Comparison of ENCODE assay signal across 7 mouse cellular contexts in genomic region chrX:105928861-105929477, GRCm38 (mm10). TPM values are rescaled to one million over a fixed set of nuclear protein-coding genes. Genes with fewer than 3 reads are reported as not detected.
DNase-seq lines count a peak whose midpoint lies in the region; ATAC-seq lines count a peak whose summit lies in the region.

Gene Atrx, minus strand, starts transcription at chrX:105929403.

- peak; percentile 79 to 87 for DNase-seq in adrenal gland, adult (ENCODE audit: inconsistent age in 2 of 2, low spot score in 1 of 2)
- peak; percentile 87 for DNase-seq in embryo, embryonic 10 days (ENCODE audit: low spot score)
- DNase-seq in gastrocnemius, postnatal 10 days = peak; percentile 50
- DNase-seq in left cerebral cortex, postnatal 10 days (ENCODE audit: extremely low spot score in 1 of 2, low spot score in 2 of 2) = peak; percentile 64 to 82
- DNase-seq in right cerebral cortex, postnatal 25 days = peak; percentile 73

- intact Hi-C loops in left cerebral cortex, postnatal 10 days (cut with DNase I) = loop anchor here (5.0 kb wide), 1 partner anchor 83 kb away; the partner anchor contains the start of gene Magt1

- peak; percentile 85 for ATAC-seq in inflammation-experienced regulatory T-cells, adult 6 months
- peak; percentile 98 for ATAC-seq in megakaryocyte-erythroid progenitor cell, adult 5-6 weeks (replicated peaks; ENCODE audit: low FRiP score, low TSS enrichment, poor library complexity, severe bottlenecking)

RNA-seq across cellular contexts. Expression of gene Atrx, which starts in this region (rescaled TPM):
- total RNA-seq in gastrocnemius, postnatal 10 days (2021) = 10 to 100 TPM; 52.1 to 72.6 TPM
- polyA plus RNA-seq in inflammation-experienced regulatory T-cells, adult 6 months (2017; shearing (Covaris generic)) = 100 to 1,000 TPM; 269 to 465 (median 315) TPM
- total RNA-seq in left cerebral cortex, postnatal 10 days (2021) = 100 to 1,000 TPM; 216 to 220 TPM
- total RNA-seq in megakaryocyte-erythroid progenitor cell, adult 5-6 weeks (2014; fragmentation: Nextera tagmentation) = 168 and 243 TPM in 2 replicates
- 253 and 330 TPM in 2 replicates for total RNA-seq in megakaryocyte-erythroid progenitor cell, adult 5-6 weeks (2017)

Comparison
In these comparisons a context has a peak if more than half of its experiments do, and no peak if none do; other contexts are left out.
1. Peak in every context shown above with its lines: DNase-seq and ATAC-seq.